Mouse (Mus musculus): Measurements from ENCODE around the gene Coro2a.

DNA sequence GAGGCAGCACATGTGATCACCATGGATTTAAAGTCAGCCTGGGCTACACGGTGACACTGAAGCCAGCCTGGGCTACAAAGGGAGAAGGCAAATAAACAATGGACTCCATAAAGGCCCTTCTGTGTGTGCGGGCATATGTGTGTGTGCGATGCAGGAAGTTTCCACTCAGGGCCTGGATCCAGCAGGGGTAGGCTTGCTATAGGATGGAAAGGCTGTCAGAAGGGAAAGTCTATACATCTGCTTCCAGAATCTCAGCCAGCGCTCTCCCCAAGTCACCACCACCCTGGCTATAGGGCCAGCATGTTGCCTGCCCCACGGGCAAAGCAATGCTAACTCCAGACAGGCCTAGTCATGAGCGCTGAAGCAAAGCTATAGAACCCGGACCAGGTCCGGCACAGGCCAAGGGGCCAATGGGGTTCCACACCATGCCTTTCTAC, 41.7 kb upstream of the Coro2a start:
- TF ChIP-seq HCFC1 (IDR thresholded peaks at IDR 0.05; ENCODE audit: borderline replicate concordance, insufficient read depth, low read length) (no peak), CHD2 (IDR thresholded peaks at IDR 0.05; ENCODE audit: low read depth, low read length) (no peak), ZNF384 (IDR thresholded peaks at IDR 0.05; ENCODE audit: low read depth, low read length) (no peak)

Measured in ES-E14 (cell line).